Mouse (Mus musculus) skeletal muscle tissue, postnatal 0 days (tissue): Measurements from ENCODE around the gene Vmn1r86. TPM values are rescaled to one million over a fixed set of nuclear protein-coding genes. Genes with fewer than 3 reads are reported as not detected.

ENCODE experiments used
- polyA plus RNA-seq: library from polyadenylated mRNA; unstranded; fragments of >200 nt; fragmentation: Nextera tagmentation; extraction: Ambion mirVana; gene quantifications from 2 replicates; pipeline ENCODE4 v1.2.1, GENCODE M21; 2015

Vmn1r86 gene
- not detected in 2 replicates for polyA plus RNA-seq

GRCm38 (mm10) chr7:13119817-13120216 is at the start of gene Vmn1r86:
Vmn1r86 (minus strand) TSS chr7:13119917.

DNA sequence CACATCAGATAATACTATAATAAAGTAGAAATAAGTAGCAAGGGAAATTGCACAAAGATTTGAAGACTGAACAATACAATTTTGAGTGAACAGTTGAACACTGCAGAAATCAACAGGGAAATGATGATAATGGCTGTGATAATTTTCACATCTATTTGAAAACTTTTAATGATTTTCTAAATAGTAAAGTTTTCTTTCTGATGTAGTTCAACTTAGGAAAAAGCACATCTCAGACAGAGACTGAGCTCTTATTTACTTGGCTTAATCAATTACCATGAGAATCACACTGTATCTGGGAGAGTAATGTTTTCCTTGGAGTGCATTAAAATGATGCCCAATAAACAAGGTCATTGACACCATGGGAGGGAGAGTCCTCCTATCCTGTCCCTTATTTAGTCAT is 39.6 kb upstream of the Vmn1r86 start, which contains the start of gene Vmn1r88:
Vmn1r88 (plus strand) TSS at position 301 of the 400 bp plus-strand sequence.

GRCm38 (mm10) chr7:13140057-13140456 is 20.3 kb upstream of the Vmn1r86 start, which contains the start of gene Vmn1r87:
Vmn1r87 (minus strand) TSS chr7:13140157.

DNA sequence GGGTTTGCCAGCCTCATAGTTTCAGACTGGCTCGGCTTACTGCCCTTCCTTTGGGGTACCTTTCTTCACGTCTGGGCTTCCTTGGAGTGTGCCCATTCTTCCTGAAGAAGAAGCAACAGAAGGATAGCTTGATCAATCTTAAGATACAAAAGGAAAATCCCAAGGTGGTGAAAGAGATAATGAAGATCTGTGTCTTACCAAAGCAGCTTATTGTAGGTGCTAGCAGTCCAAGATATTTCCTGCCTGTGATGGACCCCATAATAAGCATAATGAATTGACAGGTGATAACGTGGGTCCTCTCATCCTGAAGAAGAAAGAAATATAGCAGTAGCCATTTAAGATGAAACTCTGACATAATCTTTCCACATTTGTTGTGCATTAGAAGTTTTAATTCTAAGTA is 24.6 kb downstream of the Vmn1r86 start, which contains the start of gene Vmn1r85:
Vmn1r85 (minus strand) TSS at position 101 of the 400 bp plus-strand sequence.

GRCm38 (mm10) chr7:13054287-13055010 is 65.3 kb downstream of the Vmn1r86 start, which contains the start of gene Mzf1:
Mzf1 (minus strand) TSS chr7:13054764.

Other genes with a start within 250 kb of the Vmn1r86 start
- 1.4 and 1.6 TPM in 2 replicates for gene Zfp128, start 238.7 kb downstream of the Vmn1r86 start, polyA plus RNA-seq
- 3.4 and 3.5 TPM in 2 replicates for gene Zscan22, start 222.1 kb downstream of the Vmn1r86 start, polyA plus RNA-seq
- gene Rps5, start 197.6 kb downstream of the Vmn1r86 start, polyA plus RNA-seq = 512 and 672 TPM in 2 replicates
- gene Rnf225, start 192.5 kb downstream of the Vmn1r86 start, polyA plus RNA-seq = 0.15 and 1.4 TPM in 2 replicates
- gene Zfp324, start 154.1 kb downstream of the Vmn1r86 start, polyA plus RNA-seq = 3.5 and 3.7 TPM in 2 replicates
- gene Zfp446, start 142.1 kb downstream of the Vmn1r86 start, polyA plus RNA-seq = 2.3 and 2.8 TPM in 2 replicates
- 0.28 TPM in 1 of 2 replicates, not detected in the other for gene Slc27a5, start 121.7 kb downstream of the Vmn1r86 start, polyA plus RNA-seq
- 76.9 and 85.0 TPM in 2 replicates for gene Trim28, start 120.8 kb downstream of the Vmn1r86 start, polyA plus RNA-seq
- gene Zbtb45, start 109.9 kb downstream of the Vmn1r86 start, polyA plus RNA-seq = 8.3 and 8.9 TPM in 2 replicates
- gene Chmp2a, start 85.1 kb downstream of the Vmn1r86 start, polyA plus RNA-seq = 150 and 176 TPM in 2 replicates
- gene Ube2m, start 81.6 kb downstream of the Vmn1r86 start, polyA plus RNA-seq = 117 and 128 TPM in 2 replicates
- 0.94 and 0.99 TPM in 2 replicates for gene Mzf1, start 65.2 kb downstream of the Vmn1r86 start, polyA plus RNA-seq
- not detected in 2 replicates for gene Vmn1r85, start 24.7 kb downstream of the Vmn1r86 start, polyA plus RNA-seq
- not detected in 2 replicates for gene Vmn1r87, start 20.2 kb upstream of the Vmn1r86 start, polyA plus RNA-seq
- gene Vmn1r88, start 39.7 kb upstream of the Vmn1r86 start, polyA plus RNA-seq = not detected in 2 replicates
- not detected in 2 replicates for gene Vmn1r89, start 93.1 kb upstream of the Vmn1r86 start, polyA plus RNA-seq
- 16.4 and 21.9 TPM in 2 replicates for gene Lig1, start 157.4 kb upstream of the Vmn1r86 start, polyA plus RNA-seq
- 4.2 and 4.8 TPM in 2 replicates for gene Zswim9, start 158.8 kb upstream of the Vmn1r86 start, polyA plus RNA-seq
- 0.13 and 0.31 TPM in 2 replicates for gene Pla2g4c, start 204.7 kb upstream of the Vmn1r86 start, polyA plus RNA-seq